Mouse (Mus musculus) adrenal gland, postnatal 14 days (tissue): ENCODE measurements around the gene Gpr180. TPM values are rescaled to one million over a fixed set of nuclear protein-coding genes. Genes with fewer than 3 reads are reported as not detected.
A peak's percentile ranks its signal among the peaks of the same experiment; 100 is the strongest.
"Not testable (repeated sequence)": the region's sequence is repeated elsewhere in the genome, so short reads cannot be mapped to it uniquely, and the experiment has no call there.

Source experiments
- DNase-seq: peaks from one replicate; pipeline ENCODE4 v3.0.0; 2021; ENCODE audit warnings: mixed read lengths
- long read RNA-seq, 2 experiments: library from polyadenylated mRNA; stranded (forward); transcript quantifications; one replicate each; pipeline ENCODE4 v2.0.0; 2021
- total RNA-seq: library from RNA; stranded (reverse); gene quantifications from 2 replicates; pipeline ENCODE4 v1.2.3, GENCODE M21; 2021

Gpr180 gene
- total RNA-seq = 25.3 and 26.0 TPM in 2 replicates
- long read RNA-seq, experiment 1, transcript Gpr180-201 (9 exons, 1,875 nt) = major isoform, 49 of 76 reads
- long read RNA-seq, experiment 1, partial matches to known transcripts = 9 of 76 reads
- long read RNA-seq, experiment 1, other reads (novel, unspliced or antisense) = 18 of 76 reads
- long read RNA-seq, experiment 2, transcript Gpr180-201 (9 exons, 1,875 nt) = major isoform, 41 of 56 reads
- long read RNA-seq, experiment 2, partial matches to known transcripts = 4 of 56 reads
- long read RNA-seq, experiment 2, other reads (novel, unspliced or antisense) = 11 of 56 reads

GRCm38 (mm10) chr14:118136744-118137452 is at the start of gene Gpr180:
TSS of gene Gpr180 (plus strand) at chr14:118137158.
- DNase-seq = peak; percentile 98

DNA sequence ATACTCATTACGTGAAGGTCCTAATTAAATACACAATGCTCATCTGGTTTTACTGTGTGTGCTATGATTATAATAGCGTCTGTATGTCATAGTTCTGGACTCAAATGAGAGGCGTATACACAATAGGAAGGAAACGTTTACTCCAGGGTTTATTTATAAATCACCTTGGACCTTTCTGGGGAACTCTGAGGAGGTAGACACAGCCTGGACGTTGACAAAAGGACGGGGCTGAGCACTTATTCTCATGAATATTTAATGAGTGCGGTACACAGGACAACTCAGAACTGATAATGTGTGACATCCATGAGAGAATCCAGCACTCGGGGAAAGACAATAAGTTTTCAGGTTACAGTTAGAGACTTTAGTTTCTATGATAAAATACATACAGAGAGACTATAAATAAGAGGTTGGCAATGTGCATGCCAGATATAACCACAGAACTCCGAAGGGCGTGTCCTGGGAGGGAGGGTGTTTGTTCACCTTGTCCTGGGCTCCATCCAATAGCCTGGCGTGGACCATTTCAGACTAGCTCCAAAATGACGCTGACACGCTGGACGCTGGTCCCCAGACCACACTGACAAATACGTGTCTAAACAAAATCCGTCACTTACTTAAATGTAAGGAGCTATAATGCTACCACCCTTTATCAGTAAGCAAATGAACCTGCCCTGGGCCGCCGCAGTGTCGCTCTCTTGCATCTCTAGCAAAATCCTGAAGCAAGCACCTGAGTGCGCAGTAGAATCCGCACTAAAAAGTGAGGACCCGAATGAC is 48.3 kb upstream of the Gpr180 start:
- peak; percentile 46 for DNase-seq

GRCm38 (mm10) chr14:118089215-118089805 is 47.6 kb upstream of the Gpr180 start:
- DNase-seq = peak; percentile 97

DNA sequence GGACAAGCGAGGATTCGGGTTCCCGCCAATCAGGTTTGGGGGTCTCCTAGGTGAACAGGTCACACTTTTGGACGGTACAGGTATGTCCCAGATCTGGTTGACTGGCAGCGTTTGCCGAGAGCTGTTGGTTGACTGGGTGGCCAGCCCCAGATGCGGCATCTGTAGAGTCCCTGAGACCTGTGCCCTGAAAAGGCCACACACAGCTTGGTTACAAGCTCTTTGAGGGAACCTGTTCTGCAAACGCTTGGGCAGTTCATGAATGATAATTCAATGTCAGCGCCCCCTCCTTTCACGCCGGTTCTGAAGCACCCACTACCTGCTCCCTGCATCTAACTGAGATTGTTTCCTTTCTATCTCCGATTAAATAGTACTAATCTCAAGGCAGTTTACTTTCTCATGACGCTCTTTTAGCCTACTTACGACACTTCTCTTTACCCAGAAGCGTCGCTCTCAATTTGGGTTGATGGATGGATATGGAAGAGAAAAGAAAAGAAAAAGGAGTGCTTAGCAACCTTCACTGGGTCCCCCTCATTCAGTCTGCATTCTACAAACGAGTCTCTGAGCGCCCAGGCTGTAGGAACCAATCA is 47.1 kb upstream of the Gpr180 start:
- no peak for DNase-seq

DNA sequence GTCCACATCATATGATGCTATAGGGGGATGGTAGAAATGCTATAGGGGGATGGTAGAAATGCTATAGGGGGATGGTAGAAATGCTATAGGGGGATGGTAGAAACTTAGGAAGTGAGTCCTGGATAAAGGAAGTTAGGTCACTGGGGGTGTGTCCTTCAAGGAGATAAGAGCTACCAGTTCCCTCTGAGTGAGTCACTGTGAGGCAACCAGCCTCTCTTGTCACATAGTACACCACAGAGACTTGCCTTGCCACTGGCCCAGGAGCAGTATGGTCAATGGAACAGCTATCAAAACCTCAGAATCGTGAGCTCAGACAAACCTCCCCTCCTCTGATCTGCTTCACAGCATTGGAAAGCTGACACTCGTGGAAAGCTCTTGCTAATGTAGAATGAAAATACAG is 38.7 kb upstream of the Gpr180 start:
- DNase-seq = no peak

- DNase-seq = no peak
Measured at GRCm38 (mm10) chr14:118101227-118101990, 35.5 kb upstream of the Gpr180 start.

- DNase-seq = not testable (repeated sequence)
Measured at GRCm38 (mm10) chr14:118107479-118107878, 29.5 kb upstream of the Gpr180 start.

DNA sequence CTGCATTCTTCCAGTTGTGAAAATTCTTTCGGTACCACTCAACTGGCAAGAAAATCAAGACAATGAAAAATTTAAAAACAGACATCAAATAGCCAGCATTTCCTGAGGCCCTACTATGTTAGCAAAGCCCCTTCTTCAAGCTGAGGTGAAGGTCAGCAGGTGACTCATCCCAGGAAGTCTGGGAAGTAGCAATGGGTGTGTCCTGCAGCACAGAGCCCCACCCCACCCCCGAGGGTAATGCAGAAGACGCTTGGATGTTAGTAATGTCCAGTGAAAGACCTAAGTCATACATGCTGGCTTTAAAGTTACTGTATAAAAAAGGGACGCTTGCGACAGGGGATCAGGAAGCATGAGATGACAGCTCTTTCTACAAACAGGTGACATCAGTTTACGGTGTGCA is 23.8 kb upstream of the Gpr180 start:
- DNase-seq = no peak

GRCm38 (mm10) chr14:118124129-118124528 is 12.8 kb upstream of the Gpr180 start:
- DNase-seq = no peak

DNA sequence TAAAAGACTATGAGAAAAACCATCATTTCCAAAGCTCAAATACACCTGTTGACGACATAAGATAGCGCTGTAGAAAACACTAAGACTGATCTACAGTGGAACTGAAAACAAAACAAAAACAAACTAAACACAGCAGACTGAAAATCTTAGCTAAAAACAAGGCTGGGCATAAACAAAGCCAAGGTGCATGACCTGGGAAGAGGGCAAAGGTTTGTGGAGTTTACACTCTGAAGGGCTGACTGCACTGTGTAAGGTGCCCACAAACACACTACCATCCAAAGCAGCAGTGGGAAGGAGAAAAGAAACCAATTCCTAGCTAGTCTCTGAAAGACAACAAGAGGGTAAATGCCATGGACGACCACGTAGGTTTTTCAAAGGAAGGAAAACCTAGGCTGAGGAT is 12.2 kb upstream of the Gpr180 start:
- DNase-seq = no peak

DNA sequence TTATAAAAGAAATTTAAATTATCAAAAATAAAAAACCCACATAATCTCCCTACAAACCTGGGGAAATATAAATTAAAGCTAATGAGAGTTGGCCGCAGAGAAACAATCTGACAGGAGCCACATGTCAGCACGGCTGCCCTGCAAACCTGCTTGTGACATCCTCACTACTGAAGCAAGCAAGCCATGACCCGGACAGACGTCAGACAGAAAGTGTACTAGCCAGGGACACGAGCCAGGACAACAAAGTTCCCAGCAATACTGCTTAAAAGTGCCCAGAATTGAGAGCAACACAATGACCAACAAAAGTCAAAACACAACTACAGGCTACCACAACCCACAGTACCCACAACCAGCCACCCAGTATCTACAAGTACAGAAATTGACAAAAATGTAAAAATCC is 10.7 kb upstream of the Gpr180 start:
- DNase-seq = no peak

DNA sequence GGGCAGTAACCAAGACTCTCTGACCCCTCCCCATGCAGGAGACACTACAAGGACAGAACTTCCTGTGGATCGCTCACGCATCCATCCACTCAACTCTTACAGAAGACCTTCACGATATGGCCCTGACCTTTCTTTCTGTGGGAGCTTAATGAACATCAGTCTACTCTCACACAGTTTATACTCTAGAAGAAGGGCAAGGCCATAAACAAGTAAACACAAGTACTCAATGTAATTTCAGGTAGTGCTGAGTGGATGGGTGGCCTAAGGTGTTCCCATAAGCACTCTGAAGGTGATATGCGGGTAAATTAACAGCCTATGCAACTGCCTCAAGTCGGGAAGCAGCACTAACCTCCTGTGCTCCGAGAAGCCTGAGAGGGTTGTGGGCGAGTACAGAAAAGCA is 5.5 kb upstream of the Gpr180 start:
- DNase-seq = peak; percentile 25

- DNase-seq = no peak
Measured at GRCm38 (mm10) chr14:118131931-118132641, 4.9 kb upstream of the Gpr180 start.

GRCm38 (mm10) chr14:118132642-118132977 is 4.3 kb upstream of the Gpr180 start, which contains the start of gene Tgds:
TSS of gene Tgds (minus strand) at chr14:118132755.
- peak; percentile 99 for DNase-seq

DNA sequence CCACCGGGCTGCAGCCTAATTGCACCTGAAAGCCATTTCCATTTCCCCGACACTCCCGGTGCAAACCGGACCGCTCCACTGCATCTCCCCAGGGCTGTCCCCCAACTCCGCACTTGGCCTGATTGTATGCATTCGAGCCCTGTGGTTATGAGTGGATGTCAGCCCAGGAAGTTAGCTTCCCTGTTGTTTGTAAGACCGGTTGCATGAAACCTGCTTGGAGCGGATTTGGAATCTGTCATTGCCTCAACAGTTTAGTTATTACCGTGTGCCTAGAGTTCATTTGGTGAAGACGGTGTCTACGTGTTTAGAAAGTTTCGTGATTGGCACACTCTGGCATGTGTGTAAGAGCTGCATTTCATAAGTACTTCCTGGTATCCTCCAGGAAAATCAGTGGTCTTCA is 529 bp downstream of the Gpr180 start:
- DNase-seq = no peak

DNA sequence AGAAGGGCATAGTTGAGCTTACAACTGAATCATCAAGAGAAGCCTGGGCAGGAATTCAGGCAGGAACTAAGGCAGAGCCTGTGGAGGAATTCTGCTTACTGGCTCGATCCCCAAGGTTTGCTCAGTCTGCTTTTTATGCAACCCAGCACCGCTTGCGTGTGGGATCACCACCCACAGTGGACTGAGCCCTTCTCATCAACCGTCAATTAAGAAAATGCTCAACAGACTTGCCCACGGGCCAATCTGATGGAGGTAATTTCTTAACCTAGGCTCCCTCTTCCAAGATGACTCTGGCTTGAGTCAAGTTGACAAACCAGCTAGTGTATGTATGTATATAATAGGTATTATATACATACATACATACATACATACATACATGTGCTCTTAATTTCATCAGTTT is 5.3 kb downstream of the Gpr180 start:
- no peak for DNase-seq

- no peak for DNase-seq
Measured at GRCm38 (mm10) chr14:118148046-118148445, 11.1 kb downstream of the Gpr180 start.

DNA sequence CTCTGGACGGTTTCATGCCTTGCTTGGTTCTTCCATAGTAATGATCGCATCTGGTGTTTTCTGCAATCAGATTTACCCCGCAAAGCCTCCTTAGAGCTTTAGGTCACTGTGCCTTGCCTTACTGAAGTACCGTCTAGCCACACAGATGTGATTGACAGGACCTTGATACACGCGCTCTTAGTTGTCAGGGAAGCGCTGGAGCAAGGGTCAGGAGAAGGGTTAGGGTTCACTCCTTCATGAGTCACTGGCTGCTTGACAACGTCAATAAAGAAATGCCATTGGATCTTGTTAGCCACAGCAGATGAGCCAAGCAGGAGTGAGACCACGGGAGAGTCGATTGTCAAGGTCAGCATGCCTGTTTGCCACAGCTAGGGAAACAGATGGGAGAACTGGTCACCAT is 11.6 kb downstream of the Gpr180 start:
- no peak for DNase-seq

DNA sequence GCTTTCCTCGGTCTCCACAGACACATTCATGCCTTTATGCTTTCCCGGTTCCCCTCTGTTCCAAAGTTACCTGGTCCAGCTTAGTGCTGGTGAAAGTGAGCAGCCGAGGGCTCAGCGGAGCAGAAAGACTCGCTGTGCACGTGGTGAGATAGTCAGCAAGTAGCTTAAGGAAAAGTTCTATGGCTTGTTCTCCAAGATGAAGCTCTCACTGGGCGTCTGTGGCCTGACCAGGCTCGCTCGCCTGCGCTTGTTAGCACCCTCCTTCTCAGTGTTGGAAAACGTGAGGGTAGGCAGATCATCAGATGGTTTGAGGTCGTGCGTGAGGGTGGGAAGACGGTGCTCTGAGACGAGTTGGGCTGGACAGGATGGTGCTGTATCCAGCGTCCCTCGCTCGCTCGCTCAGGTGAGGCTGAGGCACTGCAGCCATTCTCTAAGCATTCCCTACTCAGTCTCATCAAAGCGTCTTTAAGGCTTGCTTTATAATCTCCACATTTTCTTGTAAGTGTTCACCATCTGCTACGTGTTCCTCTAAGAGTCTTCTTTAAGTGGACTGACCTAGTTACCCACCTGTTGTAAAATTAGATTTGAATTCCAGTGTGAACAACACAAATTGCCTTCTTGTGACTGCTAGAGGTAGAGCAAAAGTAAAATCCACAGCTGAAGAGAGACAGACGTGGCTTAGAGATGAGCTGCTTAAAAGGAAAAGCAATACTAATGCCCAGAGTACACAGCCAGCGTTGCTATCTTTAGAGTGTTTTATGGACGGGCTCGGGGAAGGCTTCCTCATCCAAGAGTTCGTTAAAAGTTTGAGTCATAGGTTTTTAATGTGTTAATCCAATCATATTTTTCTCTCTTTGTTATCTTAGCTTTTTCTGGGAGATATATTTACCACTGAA is 13.9 kb downstream of the Gpr180 start:
- no peak for DNase-seq
